Mouse (Mus musculus) cerebellum, adult 9-10 months (tissue): ENCODE data around the gene Il1b.

ENCODE experiments used
- DNase-seq: peaks from one replicate; pipeline ENCODE4 v3.0.0; 2022

The Il1b gene

GRCm38 (mm10) chr2:129368106-129368505 lies 2.8 kb downstream of the Il1b start:
- no peak for DNase-seq

DNA sequence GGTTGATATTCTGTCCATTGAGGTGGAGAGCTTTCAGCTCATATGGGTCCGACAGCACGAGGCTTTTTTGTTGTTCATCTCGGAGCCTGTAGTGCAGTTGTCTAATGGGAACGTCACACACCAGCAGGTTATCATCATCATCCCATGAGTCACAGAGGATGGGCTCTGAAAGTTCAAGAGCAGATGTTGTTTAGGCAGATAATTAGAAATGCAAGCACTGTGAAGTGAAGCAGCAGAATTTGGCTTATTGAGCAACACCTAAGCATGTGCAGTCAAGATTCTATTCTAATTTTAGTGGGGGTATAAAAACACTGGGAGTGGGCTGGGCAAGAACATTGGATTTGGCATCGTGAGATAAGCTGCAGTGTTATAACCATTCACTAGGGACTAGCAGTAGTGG lies 3.7 kb downstream of the Il1b start:
- no peak for DNase-seq

GRCm38 (mm10) chr2:129360975-129361560 lies 9.9 kb downstream of the Il1b start:
- DNase-seq, result no peak

GRCm38 (mm10) chr2:129360197-129360596 lies 10.7 kb downstream of the Il1b start:
- DNase-seq, result no peak

DNA sequence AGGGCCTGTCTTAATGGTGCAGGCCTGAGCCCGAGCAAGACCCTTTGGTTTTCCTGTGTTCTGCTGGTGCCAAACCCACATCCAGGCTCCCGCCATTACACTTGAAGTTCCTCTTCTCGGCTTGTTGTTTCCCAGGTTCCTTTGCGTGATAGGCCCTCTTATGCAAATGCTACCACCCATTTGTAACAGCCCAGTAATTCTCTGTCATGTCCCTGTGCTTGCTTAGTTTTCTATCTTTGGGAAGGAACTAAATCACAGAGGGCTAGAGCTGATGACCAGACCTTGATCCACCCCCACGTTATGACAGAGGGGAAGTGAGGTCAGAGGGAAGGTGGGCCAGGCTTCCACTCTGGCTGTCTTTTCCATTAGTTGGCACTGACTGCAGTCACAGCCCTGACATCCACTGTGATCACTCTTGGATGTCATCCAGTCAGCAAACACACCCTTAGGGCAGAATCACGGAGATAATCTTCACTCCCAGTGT lies 32.8 kb downstream of the Il1b start:
- no peak for DNase-seq

- DNase-seq, result no peak
Observed at GRCm38 (mm10) chr2:129333471-129333870, 37.5 kb downstream of the Il1b start.

- DNase-seq, result no peak
Observed at GRCm38 (mm10) chr2:129330540-129330939, 40.4 kb downstream of the Il1b start.

GRCm38 (mm10) chr2:129330024-129330423 lies 40.9 kb downstream of the Il1b start:
- no peak for DNase-seq

- DNase-seq, result no peak
Observed at GRCm38 (mm10) chr2:129328238-129328637, 42.7 kb downstream of the Il1b start.

GRCm38 (mm10) chr2:129324216-129324615 lies 46.7 kb downstream of the Il1b start:
- no peak for DNase-seq

- no peak for DNase-seq
Observed at GRCm38 (mm10) chr2:129322117-129322635, 48.8 kb downstream of the Il1b start.

GRCm38 (mm10) chr2:129320033-129320605 lies 50.8 kb downstream of the Il1b start:
- no peak for DNase-seq

DNA sequence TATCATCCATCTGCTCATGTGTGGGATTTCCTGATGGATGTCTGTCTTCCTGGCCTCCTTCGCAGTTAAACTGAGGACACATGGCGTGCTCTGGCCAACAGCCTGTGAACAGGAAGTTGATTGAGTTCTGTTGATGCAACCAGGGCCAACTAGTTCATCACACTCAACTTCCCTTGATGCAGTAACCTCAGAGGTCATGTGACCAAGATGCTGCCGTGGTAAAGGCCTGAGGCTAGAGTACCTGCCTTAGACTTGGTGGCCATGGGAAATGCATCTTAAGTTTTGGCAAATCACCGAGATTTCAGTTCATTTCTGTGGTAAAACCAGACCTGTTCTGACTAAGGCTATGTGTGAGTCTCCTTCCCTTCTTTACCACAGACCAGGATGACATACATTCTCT lies 55.1 kb downstream of the Il1b start:
- no peak for DNase-seq

GRCm38 (mm10) chr2:129314880-129315279 lies 56.1 kb downstream of the Il1b start:
- no peak for DNase-seq
